Mouse (Mus musculus): Measurements from ENCODE around the gene Rnasel. TPM values are rescaled to one million over a fixed set of nuclear protein-coding genes. Genes with fewer than 3 reads are reported as not detected.

The Rnasel gene
- polyA plus RNA-seq, 1 experiment from 2014 or later, result 32.4 TPM

DNA sequence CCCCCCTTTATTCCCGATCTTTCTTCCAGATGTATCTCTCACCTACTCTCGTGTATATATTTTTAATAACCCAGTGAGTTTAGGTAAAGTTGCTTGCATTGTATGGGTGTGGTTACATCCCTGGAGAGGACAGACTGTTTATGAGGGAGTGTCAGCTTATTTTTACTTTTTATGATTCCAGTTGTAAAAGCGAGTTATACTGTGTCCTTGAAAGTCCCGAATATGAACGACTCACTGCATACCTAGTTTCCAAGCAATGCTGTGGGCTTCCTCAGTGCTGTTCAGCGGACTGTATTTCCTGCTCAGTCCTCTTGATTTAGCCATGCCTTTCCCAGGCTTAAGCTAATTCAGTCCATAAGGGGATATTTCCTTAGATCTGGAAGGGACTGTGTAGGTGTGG is 25.9 kb downstream of the Rnasel start:
- Histone ChIP-seq H3K36me3 (ENCODE audit: control insufficient read depth, insufficient read depth, low read length) (no peaks in the 10 kb centered on the region), H3K9me3 (ENCODE audit: control insufficient read depth, low read length) (no peaks in the 10 kb centered on the region), H3K4me2 (ENCODE audit: low read depth, low read length) (no peak overlapping the region), H3K27ac (ENCODE audit: low read length) (peak overlapping the region; percentile 47; the same call in 1 of the 2 replicates), H3K9ac (ENCODE audit: low read depth, low read length) (no peak overlapping the region), H3K4me1 (ENCODE audit: control insufficient read depth, insufficient read depth, low read length) (0 out of 2 replicates have a peak, but pooled peaks cover 3% of the 10 kb centered on the region), H3K4me3 (ENCODE audit: low read length) (no peak overlapping the region), H3K27me3 (replicated peaks; ENCODE audit: control insufficient read depth, insufficient read depth, low read length) (no peaks in the 10 kb centered on the region)
- WGBS, result 48% methylated on average over 6 of the region's 6 CpGs
- peak; percentile 51 for ATAC-seq

DNA sequence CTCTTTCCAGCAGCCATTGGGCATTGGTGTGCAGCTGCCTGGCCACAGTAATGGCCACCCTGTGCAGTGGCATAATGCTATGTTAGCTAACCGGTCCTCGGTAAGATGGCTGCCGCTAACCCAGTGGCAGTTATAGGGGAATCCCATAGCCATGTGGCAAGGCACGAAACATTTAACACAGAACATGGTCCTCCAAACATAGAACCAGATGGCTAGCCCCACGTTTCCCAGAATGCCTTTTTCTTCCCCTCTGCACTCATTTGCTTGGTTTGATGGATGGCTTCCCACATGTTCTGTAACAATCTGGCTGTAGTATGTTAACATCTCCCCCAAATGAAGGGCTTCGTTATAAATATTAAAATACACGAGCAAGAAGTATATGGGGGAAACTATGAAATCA is 27.0 kb downstream of the Rnasel start:
- Histone ChIP-seq H3K27me3 (replicated peaks; ENCODE audit: control insufficient read depth, insufficient read depth, low read length) (no peaks in the 10 kb centered on the region), H3K36me3 (ENCODE audit: control insufficient read depth, insufficient read depth, low read length) (no peaks in the 10 kb centered on the region), H3K9ac (ENCODE audit: low read depth, low read length) (no peak overlapping the region), H3K4me2 (ENCODE audit: low read depth, low read length) (no peak overlapping the region), H3K4me3 (ENCODE audit: low read length) (no peak overlapping the region), H3K27ac (ENCODE audit: low read length) (no peak overlapping the region), H3K4me1 (ENCODE audit: control insufficient read depth, insufficient read depth, low read length) (0 out of 2 replicates have a peak, but pooled peaks cover 3% of the 10 kb centered on the region), H3K9me3 (ENCODE audit: control insufficient read depth, low read length) (no peaks in the 10 kb centered on the region)
- WGBS, result 84% methylated on average over 7 of the region's 7 CpGs
- ATAC-seq, result no peak

DNA sequence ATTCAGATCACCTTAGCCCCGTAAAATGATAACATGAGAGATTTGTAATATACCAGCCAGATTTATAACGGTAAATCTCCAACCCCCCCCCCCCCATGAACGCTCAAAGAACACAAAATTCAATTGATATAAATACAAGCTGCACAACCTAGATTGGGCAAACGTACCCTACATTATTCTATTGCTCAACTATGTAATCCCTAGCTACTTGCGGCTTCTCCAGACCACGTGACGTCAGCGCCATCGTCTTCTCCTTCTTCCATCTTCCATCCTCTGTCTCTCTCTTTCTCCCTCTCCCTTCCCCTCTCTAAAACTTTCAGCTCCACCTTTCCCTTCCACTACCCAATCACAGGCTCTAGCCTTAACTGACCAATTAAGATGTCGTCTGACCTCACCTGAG is 29.0 kb downstream of the Rnasel start:
- H3K4me1 ChIP-seq (ENCODE audit: control insufficient read depth, insufficient read depth, low read length), result 0 out of 2 replicates have a peak, but pooled peaks cover 3% of the 10 kb centered on the region
- H3K27ac ChIP-seq (ENCODE audit: low read length), result no peak overlapping the region
- no peak overlapping the region for H3K9ac ChIP-seq (ENCODE audit: low read depth, low read length)
- no peak overlapping the region for H3K4me3 ChIP-seq (ENCODE audit: low read length)
- no peaks in the 10 kb centered on the region for H3K36me3 ChIP-seq (ENCODE audit: control insufficient read depth, insufficient read depth, low read length)
- no peaks in the 10 kb centered on the region for H3K9me3 ChIP-seq (ENCODE audit: control insufficient read depth, low read length)
- ATAC-seq, result no peak
- H3K4me2 ChIP-seq (ENCODE audit: low read depth, low read length), result no peak overlapping the region
- H3K27me3 ChIP-seq (replicated peaks; ENCODE audit: control insufficient read depth, insufficient read depth, low read length), result no peaks in the 10 kb centered on the region
- WGBS, result 92% methylated on average over 10 of the region's 10 CpGs

DNA sequence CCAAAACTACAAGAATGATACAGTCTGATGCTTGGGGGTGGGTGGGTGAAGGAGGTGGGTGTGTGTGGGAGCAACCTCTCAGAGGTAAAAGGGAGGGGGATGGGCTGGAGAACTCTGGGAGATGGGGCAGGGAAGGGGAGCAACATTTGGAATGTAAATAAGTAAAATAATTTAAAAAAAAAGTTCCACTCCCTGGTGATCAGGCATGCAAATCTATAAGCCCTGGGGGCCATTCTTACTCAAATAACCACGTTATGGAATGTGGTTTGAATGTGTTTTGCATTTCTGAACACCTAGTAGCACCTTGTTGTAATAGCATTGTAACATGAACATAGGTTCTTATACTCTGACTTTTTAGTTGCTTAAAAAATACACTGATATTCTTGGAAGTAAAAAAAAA is 34.1 kb downstream of the Rnasel start:
- H3K27me3 ChIP-seq (replicated peaks; ENCODE audit: control insufficient read depth, insufficient read depth, low read length), result no peaks in the 10 kb centered on the region
- no peaks in the 10 kb centered on the region for H3K4me1 ChIP-seq (ENCODE audit: control insufficient read depth, insufficient read depth, low read length)
- no peak for ATAC-seq
- H3K9ac ChIP-seq (ENCODE audit: low read depth, low read length), result no peak overlapping the region
- WGBS, result 40% methylated on average over 1 of the region's 1 CpGs
- H3K36me3 ChIP-seq (ENCODE audit: control insufficient read depth, insufficient read depth, low read length), result no peaks in the 10 kb centered on the region
- H3K4me3 ChIP-seq (ENCODE audit: low read length), result no peak overlapping the region
- H3K4me2 ChIP-seq (ENCODE audit: low read depth, low read length), result no peak overlapping the region
- H3K9me3 ChIP-seq (ENCODE audit: control insufficient read depth, low read length), result no peaks in the 10 kb centered on the region
- H3K27ac ChIP-seq (ENCODE audit: low read length), result no peak overlapping the region

DNA sequence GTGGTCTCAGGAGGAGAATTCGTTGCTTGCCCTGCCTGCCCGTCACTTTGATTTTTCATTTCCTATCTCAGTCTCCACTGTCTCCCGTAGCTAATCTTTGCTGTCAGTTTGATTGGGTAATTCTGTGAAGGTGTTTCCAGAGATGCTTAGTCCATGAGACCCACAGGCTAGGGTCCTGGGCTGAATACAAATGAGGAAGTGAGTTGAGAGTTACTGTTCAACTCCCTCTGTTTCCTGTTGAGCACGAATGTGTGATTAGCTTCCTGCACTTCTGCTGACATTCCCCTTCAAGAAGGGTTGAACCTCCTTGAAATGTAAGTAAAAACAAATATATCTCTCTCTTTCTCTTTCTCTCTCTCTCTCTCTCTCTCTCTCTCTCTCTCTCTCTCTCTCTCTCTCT is 36.4 kb downstream of the Rnasel start:
- 63% methylated on average over 4 of the region's 4 CpGs for WGBS
- ATAC-seq, result no peak
- no peak overlapping the region for H3K4me3 ChIP-seq (ENCODE audit: low read length)

DNA sequence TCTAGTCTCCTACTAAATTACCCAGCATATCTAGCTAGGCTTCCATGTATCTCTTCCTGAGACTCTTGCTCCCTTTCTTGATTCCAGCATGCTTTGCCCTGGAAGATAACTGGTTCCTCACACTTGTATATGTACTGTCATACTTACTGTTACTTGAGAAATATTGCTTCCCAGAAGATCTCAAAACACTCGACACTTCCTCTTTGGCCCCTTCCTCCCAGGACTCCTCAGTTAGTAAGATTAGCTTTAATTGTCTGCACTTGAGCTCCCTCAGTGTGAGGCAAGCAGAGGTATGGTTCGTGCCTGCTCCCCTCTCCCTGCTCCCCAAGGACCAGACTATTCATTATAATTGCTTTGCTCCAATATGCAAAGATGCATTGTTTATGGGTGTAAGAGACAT is 41.5 kb downstream of the Rnasel start:
- no peak overlapping the region for H3K9ac ChIP-seq (ENCODE audit: low read depth, low read length)
- H3K9me3 ChIP-seq (ENCODE audit: control insufficient read depth, low read length), result no peaks in the 10 kb centered on the region
- no peaks in the 10 kb centered on the region for H3K27me3 ChIP-seq (replicated peaks; ENCODE audit: control insufficient read depth, insufficient read depth, low read length)
- H3K27ac ChIP-seq (ENCODE audit: low read length), result no peak overlapping the region
- H3K4me3 ChIP-seq (ENCODE audit: low read length), result no peak overlapping the region
- no peak for ATAC-seq
- no peaks in the 10 kb centered on the region for H3K36me3 ChIP-seq (ENCODE audit: control insufficient read depth, insufficient read depth, low read length)
- H3K4me2 ChIP-seq (ENCODE audit: low read depth, low read length), result no peak overlapping the region
- H3K4me1 ChIP-seq (ENCODE audit: control insufficient read depth, insufficient read depth, low read length), result no peaks in the 10 kb centered on the region
- WGBS, result 66% methylated on average over 2 of the region's 2 CpGs

More for the DNA sequence above, 36.4 kb downstream of the Rnasel start:
- H3K27ac ChIP-seq (ENCODE audit: low read length), result no peak overlapping the region
- no peak overlapping the region for H3K4me2 ChIP-seq (ENCODE audit: low read depth, low read length)
- no peaks in the 10 kb centered on the region for H3K9me3 ChIP-seq (ENCODE audit: control insufficient read depth, low read length)
- no peaks in the 10 kb centered on the region for H3K4me1 ChIP-seq (ENCODE audit: control insufficient read depth, insufficient read depth, low read length)
- H3K36me3 ChIP-seq (ENCODE audit: control insufficient read depth, insufficient read depth, low read length), result no peaks in the 10 kb centered on the region
- no peak overlapping the region for H3K9ac ChIP-seq (ENCODE audit: low read depth, low read length)
- H3K27me3 ChIP-seq (replicated peaks; ENCODE audit: control insufficient read depth, insufficient read depth, low read length), result no peaks in the 10 kb centered on the region

DNA sequence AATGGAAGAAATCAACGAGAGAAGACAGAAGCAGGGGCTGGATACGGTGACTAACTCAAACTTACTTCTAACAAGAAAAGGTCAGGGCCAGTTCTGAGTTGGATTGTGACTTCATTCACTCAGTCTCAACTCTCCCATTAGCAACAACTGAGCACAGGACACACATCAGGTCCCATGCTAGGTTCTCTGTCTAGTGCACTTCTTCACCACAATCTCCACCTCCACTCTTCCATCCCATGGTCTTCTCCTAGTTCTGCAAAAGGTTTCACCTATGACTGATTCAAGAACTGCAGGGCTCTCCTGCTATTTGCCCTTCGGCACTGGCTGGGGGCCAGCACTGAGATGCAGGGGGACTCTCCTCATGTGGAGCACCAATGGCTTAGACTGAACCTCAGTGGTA is 45.0 kb downstream of the Rnasel start:
- no peaks in the 10 kb centered on the region for H3K9me3 ChIP-seq (ENCODE audit: control insufficient read depth, low read length)
- H3K27ac ChIP-seq (ENCODE audit: low read length), result no peak overlapping the region
- 71% methylated on average over 3 of the region's 3 CpGs for WGBS
- H3K9ac ChIP-seq (ENCODE audit: low read depth, low read length), result no peak overlapping the region
- no peaks in the 10 kb centered on the region for H3K4me1 ChIP-seq (ENCODE audit: control insufficient read depth, insufficient read depth, low read length)
- no peak for ATAC-seq
- H3K27me3 ChIP-seq (replicated peaks; ENCODE audit: control insufficient read depth, insufficient read depth, low read length), result no peaks in the 10 kb centered on the region
- no peak overlapping the region for H3K4me2 ChIP-seq (ENCODE audit: low read depth, low read length)
- no peak overlapping the region for H3K4me3 ChIP-seq (ENCODE audit: low read length)
- H3K36me3 ChIP-seq (ENCODE audit: control insufficient read depth, insufficient read depth, low read length), result no peaks in the 10 kb centered on the region

DNA sequence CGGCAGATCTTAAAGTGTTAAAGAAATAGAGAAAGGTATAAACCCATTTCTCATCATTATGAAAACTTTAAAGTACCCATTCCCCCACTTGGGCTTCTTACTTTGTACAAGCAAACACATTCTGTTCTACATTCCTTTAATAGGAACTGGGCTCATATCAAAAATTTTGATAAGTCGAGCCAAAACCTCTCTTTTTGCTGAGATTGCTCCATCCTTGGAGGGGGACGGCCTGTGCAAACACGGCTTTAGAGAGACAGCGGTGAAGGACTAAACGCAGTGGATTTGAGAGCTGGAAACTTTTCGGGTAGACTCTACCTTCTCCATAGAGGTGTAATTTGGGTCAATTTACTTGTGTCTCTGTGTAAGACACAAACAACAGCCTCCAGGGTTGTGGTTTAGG is 53.5 kb downstream of the Rnasel start:
- H3K4me2 ChIP-seq (ENCODE audit: low read depth, low read length), result no peak overlapping the region
- H3K36me3 ChIP-seq (ENCODE audit: control insufficient read depth, insufficient read depth, low read length), result no peaks in the 10 kb centered on the region
- H3K27ac ChIP-seq (ENCODE audit: low read length), result no peak overlapping the region
- 82% methylated on average over 7 of the region's 7 CpGs for WGBS
- H3K9ac ChIP-seq (ENCODE audit: low read depth, low read length), result no peak overlapping the region
- no peak overlapping the region for H3K4me3 ChIP-seq (ENCODE audit: low read length)
- no peaks in the 10 kb centered on the region for H3K4me1 ChIP-seq (ENCODE audit: control insufficient read depth, insufficient read depth, low read length)
- H3K9me3 ChIP-seq (ENCODE audit: control insufficient read depth, low read length), result no peaks in the 10 kb centered on the region
- ATAC-seq, result no peak
- no peaks in the 10 kb centered on the region for H3K27me3 ChIP-seq (replicated peaks; ENCODE audit: control insufficient read depth, insufficient read depth, low read length)

DNA sequence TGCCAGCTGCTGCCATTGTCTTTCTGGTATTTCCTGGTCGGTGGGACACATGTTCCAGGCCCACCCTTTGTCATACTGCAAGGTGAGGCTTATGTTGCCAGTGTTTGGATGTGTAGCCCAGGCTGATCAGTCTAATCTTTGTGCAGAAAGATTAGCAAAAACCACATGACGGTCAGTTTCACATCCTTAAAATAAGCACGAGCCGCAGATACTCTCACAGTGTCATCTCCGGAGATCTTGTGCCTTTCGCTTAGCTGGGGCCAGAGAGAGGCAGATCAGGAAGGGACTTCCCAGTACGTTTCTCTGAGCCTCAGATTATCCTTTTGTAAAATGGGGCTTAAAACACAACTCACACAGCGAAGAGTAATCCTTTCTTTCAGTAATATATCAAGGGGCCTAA is 54.3 kb downstream of the Rnasel start:
- Histone ChIP-seq H3K9ac (ENCODE audit: low read depth, low read length) (no peak overlapping the region), H3K27ac (ENCODE audit: low read length) (no peak overlapping the region), H3K4me2 (ENCODE audit: low read depth, low read length) (no peak overlapping the region), H3K4me3 (ENCODE audit: low read length) (no peak overlapping the region), H3K4me1 (ENCODE audit: control insufficient read depth, insufficient read depth, low read length) (no peaks in the 10 kb centered on the region), H3K36me3 (ENCODE audit: control insufficient read depth, insufficient read depth, low read length) (no peaks in the 10 kb centered on the region), H3K9me3 (ENCODE audit: control insufficient read depth, low read length) (no peaks in the 10 kb centered on the region), H3K27me3 (replicated peaks; ENCODE audit: control insufficient read depth, insufficient read depth, low read length) (no peaks in the 10 kb centered on the region)
- WGBS, result 77% methylated on average over 8 of the region's 8 CpGs
- no peak for ATAC-seq

DNA sequence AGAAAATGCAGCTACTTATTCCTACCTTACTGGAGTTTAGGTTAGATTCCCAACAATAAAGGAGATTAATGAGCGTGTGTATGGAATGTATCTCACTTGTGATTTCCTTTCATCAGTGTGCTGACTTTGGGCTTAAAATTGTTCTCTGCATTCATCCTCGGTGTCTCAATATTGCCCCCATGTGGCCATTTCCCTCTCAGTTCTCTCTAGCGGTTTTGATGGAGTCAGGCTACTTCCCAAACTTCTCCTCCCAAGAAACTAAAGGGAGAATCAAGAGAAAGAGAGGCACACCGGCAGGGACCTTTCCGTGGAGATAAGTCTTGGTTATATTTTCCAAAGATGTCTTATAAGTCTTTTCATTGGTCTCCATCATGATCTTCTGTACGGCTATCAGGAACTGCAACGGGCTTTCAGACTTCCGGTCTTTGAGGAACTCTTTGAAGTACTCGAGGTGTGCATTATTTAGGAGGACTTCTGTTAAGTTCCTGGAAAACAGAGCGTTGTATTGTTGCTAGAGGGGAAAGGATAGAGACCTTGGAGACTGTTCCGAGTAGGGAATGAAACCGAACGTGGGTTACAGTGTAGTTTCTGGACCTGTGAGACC is 58.3 kb downstream of the Rnasel start:
- 48% methylated on average over 13 of the region's 13 CpGs for WGBS
- Histone ChIP-seq H3K4me3 (ENCODE audit: low read length) (no peak overlapping the region), H3K9ac (ENCODE audit: low read depth, low read length) (no peak overlapping the region), H3K4me2 (ENCODE audit: low read depth, low read length) (no peak overlapping the region), H3K27ac (ENCODE audit: low read length) (no peak overlapping the region), H3K36me3 (ENCODE audit: control insufficient read depth, insufficient read depth, low read length) (no peaks in the 10 kb centered on the region), H3K27me3 (replicated peaks; ENCODE audit: control insufficient read depth, insufficient read depth, low read length) (no peaks in the 10 kb centered on the region), H3K4me1 (ENCODE audit: control insufficient read depth, insufficient read depth, low read length) (no peaks in the 10 kb centered on the region), H3K9me3 (ENCODE audit: control insufficient read depth, low read length) (no peaks in the 10 kb centered on the region)
- ATAC-seq, result no peak
